Mouse (Mus musculus): Measurements from ENCODE around the gene Gramd2. TPM values are rescaled to one million over a fixed set of nuclear protein-coding genes. Genes with fewer than 3 reads are reported as not detected.

Gene Gramd2
- total RNA-seq, 4 experiments from 2014 or later = 8.1 to 14.0 (median 10.7) TPM

Other genes starting within 250 kb of the Gramd2 start
- gene Arih1, start 193.5 kb upstream of the Gramd2 start, total RNA-seq (2022) = 100 to 1,000 TPM; 101 to 107 (median 103) TPM
- 100 to 1,000 TPM in 1 of 4 experiments, 10 to 100 TPM in 3; 47.1 to 108 (median 62.0) TPM for gene Hexa, start 140.6 kb upstream of the Gramd2 start, total RNA-seq (2022)
- 1 to 10 TPM; 2.5 to 4.5 (median 4.0) TPM for gene Tmem202, start 140.3 kb upstream of the Gramd2 start, total RNA-seq (2022)
- 10 to 100 TPM; 22.3 to 29.6 (median 26.5) TPM for gene Celf6, start 102.2 kb upstream of the Gramd2 start, total RNA-seq (2022)
- 100 to 1,000 TPM; 126 to 142 (median 130) TPM for gene Parp6, start 62.9 kb upstream of the Gramd2 start, total RNA-seq (2022)
- 1,000 to 10,000 TPM; 1,371 to 1,512 (median 1,415) TPM for gene Pkm, start 23.8 kb upstream of the Gramd2 start, total RNA-seq (2022)
- 1 to 10 TPM; 7.7 to 9.4 (median 7.8) TPM for gene Senp8, start 70.6 kb downstream of the Gramd2 start, total RNA-seq (2022)
- 10 to 100 TPM; 66.3 to 92.0 (median 74.4) TPM for gene Myo9a, start 70.8 kb downstream of the Gramd2 start, total RNA-seq (2022)

Data from left cerebral cortex, adult 8-10 months (tissue).